Mouse (Mus musculus) left cerebral cortex, postnatal 10 days (tissue): ENCODE results near the gene Hist1h3i. TPM values are rescaled to one million over a fixed set of nuclear protein-coding genes. Genes with fewer than 3 reads are reported as not detected.
"Not testable (repeated sequence)": the region's sequence is repeated elsewhere in the genome, so short reads cannot be mapped to it uniquely, and the experiment has no call there.

Experiments used
- DNase-seq, 2 experiments: peaks; one replicate each; pipeline ENCODE4 v3.0.0; 2021 to 2022; ENCODE audit warnings: low spot score in 2 of 2, mixed read lengths in 1 of 2; ENCODE audit errors: extremely low spot score in 1 of 2
- intact Hi-C: fragments of 180-260 bp; cut with DNase I; formaldehyde crosslinking; loops from one replicate; pipeline ENCODE4 v1.15.1; 2025
- total RNA-seq, 2 experiments: library from RNA; stranded (reverse); gene quantifications; 2 replicates each; pipeline ENCODE4 v1.2.3; 2021

Gene Hist1h3i
- total RNA-seq, 2 experiments from 2014 or later, result 53.5 to 57.3 TPM

GRCm38 (mm10) chr13:21786189-21786898 is 3.2 kb upstream of the Hist1h3i start:
- DNase-seq, result no peak
- intact Hi-C loops, result no loop called here

GRCm38 (mm10) chr13:21784311-21784710 is 1.1 kb upstream of the Hist1h3i start:
- intact Hi-C loops, result no loop called here
- no peak for DNase-seq

GRCm38 (mm10) chr13:21783734-21784161 is 578 bp upstream of the Hist1h3i start:
- intact Hi-C loops, result no loop called here

GRCm38 (mm10) chr13:21782361-21783254 is 562 bp downstream of the Hist1h3i start:
- intact Hi-C loops, DNase-seq: not testable (repeated sequence)

More at GRCm38 (mm10) chr13:21783734-21784161, 578 bp upstream of the Hist1h3i start:
- DNase-seq, result no peak

GRCm38 (mm10) chr13:21781639-21782038 is 1.5 kb downstream of the Hist1h3i start:
- DNase-seq, result no peak
- intact Hi-C loops, result no loop called here

GRCm38 (mm10) chr13:21781021-21781555 is 2.1 kb downstream of the Hist1h3i start:
- DNase-seq, result no peak
- intact Hi-C loops, result no loop called here

GRCm38 (mm10) chr13:21779767-21780731 is 3.1 kb downstream of the Hist1h3i start, which contains the start of gene Hist1h1b:
Gene Hist1h1b (minus strand): TSS chr13:21780625.
- intact Hi-C loops, result no loop called here
- peak in 1 of 2 experiments; percentile 51 for DNase-seq

- DNase-seq, result peak; percentile 73 to 76
- intact Hi-C loops, result no loop called here
Measured at GRCm38 (mm10) chr13:21778814-21779766, 4.1 kb downstream of the Hist1h3i start.

GRCm38 (mm10) chr13:21755707-21756106 is 27.5 kb downstream of the Hist1h3i start:
- intact Hi-C loops, result no loop called here

GRCm38 (mm10) chr13:21754294-21755001 is 28.7 kb downstream of the Hist1h3i start:
- intact Hi-C loops, DNase-seq: not testable (repeated sequence)

More at GRCm38 (mm10) chr13:21755707-21756106, 27.5 kb downstream of the Hist1h3i start:
- no peak for DNase-seq

GRCm38 (mm10) chr13:21753524-21754285 is 29.5 kb downstream of the Hist1h3i start, which contains the start of the genes Hist1h2ak and Hist1h2bn:
Gene Hist1h2ak (minus strand): TSS chr13:21753827.
Gene Hist1h2bn (plus strand): TSS chr13:21754123.
- DNase-seq, result peak; percentile 48 to 87
- intact Hi-C loops, result not testable (repeated sequence)

GRCm38 (mm10) chr13:21753051-21753523 is 30.1 kb downstream of the Hist1h3i start:
- no peak for DNase-seq
- intact Hi-C loops, result no loop called here

GRCm38 (mm10) chr13:21752356-21752755 is 30.8 kb downstream of the Hist1h3i start:
- intact Hi-C loops, result no loop called here
- no peak for DNase-seq

GRCm38 (mm10) chr13:21751827-21752226 is 31.3 kb downstream of the Hist1h3i start:
- intact Hi-C loops, result no loop called here
- no peak for DNase-seq

GRCm38 (mm10) chr13:21751417-21751816 is 31.8 kb downstream of the Hist1h3i start:
- DNase-seq, result no peak
- intact Hi-C loops, result no loop called here
